Mouse (Mus musculus) liver, adult 2 months (tissue): Measurements from ENCODE around the gene Notch4. TPM values are rescaled to one million over a fixed set of nuclear protein-coding genes. Genes with fewer than 3 reads are reported as not detected.
A peak's percentile ranks its signal among the peaks of the same experiment; 100 is the strongest.

Experiments used
- DNase-seq: peaks from one replicate; pipeline ENCODE4 v3.0.0-alpha.2; 2011; ENCODE audit warnings: low read depth, low spot score; ENCODE audit errors: extremely low read depth
- H3K27ac ChIP-seq: fragments of 200-500 bp; replicated peaks from 2 replicates; pipeline ENCODE4 v1.5.1; 2012; ENCODE audit warnings: low read depth, mild to moderate bottlenecking, control low read depth, inconsistent platforms, low read length; ENCODE audit not compliant: insufficient read depth
- H3K27me3 ChIP-seq: fragments of 200-500 bp; 2 replicates; pipeline ENCODE4 v1.6.1; 2012; ENCODE audit warnings: mild to moderate bottlenecking, moderate library complexity, low read length, inconsistent platforms; ENCODE audit not compliant: control insufficient read depth, insufficient read depth
- H3K36me3 ChIP-seq: fragments of 200-500 bp; 2 replicates; pipeline ENCODE4 v1.6.1; 2012; ENCODE audit warnings: low read length, inconsistent platforms; ENCODE audit not compliant: control insufficient read depth, insufficient read depth
- H3K4me1 ChIP-seq: fragments of 200-500 bp; 2 replicates; pipeline ENCODE4 v1.6.1; 2011; ENCODE audit warnings: low read length; ENCODE audit not compliant: control insufficient read depth, insufficient read depth
- H3K4me3 ChIP-seq: fragments of 200-500 bp; 2 replicates; pipeline ENCODE4 v1.5.1; 2011; ENCODE audit warnings: low read depth, mild to moderate bottlenecking, control low read depth, low read length, moderate library complexity; ENCODE audit not compliant: insufficient read depth
- H3K79me2 ChIP-seq: fragments of 200-500 bp; 2 replicates; pipeline ENCODE4 v1.6.1; 2012; ENCODE audit warnings: inconsistent platforms, mild to moderate bottlenecking, low read length, moderate library complexity; ENCODE audit not compliant: control insufficient read depth, insufficient read depth
- H3K9ac ChIP-seq: fragments of 200-500 bp; 2 replicates; pipeline ENCODE4 v1.6.1; 2012; ENCODE audit warnings: low read depth, mild to moderate bottlenecking, control low read depth, inconsistent platforms, low read length
- CTCF ChIP-seq: fragments of 200-500 bp; IDR thresholded peaks from 2 replicates; pipeline ENCODE4 v1.5.1; 2011; ENCODE audit warnings: low read depth, low read length, control low read depth
- POLR2A ChIP-seq: fragments of 200-500 bp; IDR thresholded peaks from 2 replicates; pipeline ENCODE4 v1.6.1; 2011; ENCODE audit warnings: low read length, control low read depth; ENCODE audit not compliant: insufficient read depth; ENCODE audit errors: extremely low read depth
- WGBS: fragments of 180-500 bp; shearing (Covaris S2); methylation state at CpG from one replicate; pipeline ENCODE4 v1.1.7; 2018; 5-methylcytosine and 5-hydroxymethylcytosine counted together
- polyA plus RNA-seq: library from polyadenylated mRNA; depleted of rRNA; stranded (reverse); fragments of >200 nt; gene quantifications from 2 replicates; pipeline ENCODE4 v1.2.3, GENCODE M21; 2012; rRNA removed
- total RNA-seq: library from RNA; depleted of rRNA; stranded (reverse); fragments of >200 nt; gene quantifications from 2 replicates; pipeline ENCODE4 v1.2.3, GENCODE M21; 2014; rRNA removed

The Notch4 gene
- total and polyA plus RNA-seq, 2 experiments, result 0.83 to 3.4 TPM

DNA sequence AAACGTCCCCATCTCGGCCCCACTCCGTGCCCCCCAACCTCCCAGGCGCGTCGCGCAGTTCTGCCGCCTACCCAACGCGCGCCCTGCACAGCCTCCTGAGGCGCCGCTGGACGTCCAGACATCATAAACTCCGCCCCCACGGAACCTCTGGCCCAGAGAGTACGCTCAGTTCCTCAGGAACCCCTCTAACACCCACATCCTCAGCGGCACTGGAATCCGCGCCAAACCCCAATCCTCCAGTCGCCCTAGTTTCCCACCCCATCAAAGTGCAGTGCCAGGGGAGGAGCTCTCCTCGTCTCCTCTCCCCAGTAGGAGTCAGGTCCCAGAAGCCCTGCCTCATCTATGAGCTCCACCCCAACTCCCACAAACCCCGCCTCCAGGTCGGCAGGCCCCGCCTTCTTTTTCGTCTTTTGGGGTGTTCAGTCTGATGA, 68.2 kb downstream of the Notch4 start:
- TF ChIP-seq CTCF (no peak), POLR2A (no peak)

DNA sequence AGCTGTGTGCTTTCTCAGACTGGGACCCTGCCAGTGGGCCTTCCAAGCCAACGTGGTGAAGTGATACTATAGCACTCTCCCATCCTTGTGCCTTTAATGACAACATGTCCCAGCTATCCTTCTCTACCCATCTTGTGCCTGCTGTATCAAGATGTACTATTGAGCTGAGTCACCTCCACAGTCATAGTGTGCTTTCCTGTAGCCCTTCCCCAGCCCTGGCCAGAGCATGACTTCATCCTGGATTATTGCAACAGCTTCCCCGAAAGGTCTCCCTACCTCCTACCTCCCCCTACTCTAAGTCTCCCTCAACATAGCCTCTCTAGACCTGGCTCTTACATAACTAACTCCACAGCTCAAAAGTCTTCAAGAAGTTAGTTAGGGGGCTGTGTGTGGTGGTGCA, 71.6 kb downstream of the Notch4 start:
- no peak overlapping the region for H3K4me3 ChIP-seq
- TF ChIP-seq CTCF (no peak), POLR2A (no peak)
- no peaks in the 10 kb centered on the region for H3K27me3 ChIP-seq
- H3K9ac ChIP-seq, result no peak overlapping the region
- no peaks in the 10 kb centered on the region for H3K36me3 ChIP-seq
- no peaks in the 10 kb centered on the region for H3K4me1 ChIP-seq
- 77% methylated on average over 2 of the region's 2 CpGs for WGBS
- no peak overlapping the region for H3K27ac ChIP-seq
- no peaks in the 10 kb centered on the region for H3K79me2 ChIP-seq
- no peak for DNase-seq

More for the DNA sequence above, 68.2 kb downstream of the Notch4 start:
- H3K79me2 ChIP-seq, result no peaks in the 10 kb centered on the region
- WGBS, result 7% methylated on average over 26 of the region's 26 CpGs
- no peak overlapping the region for H3K27ac ChIP-seq
- H3K36me3 ChIP-seq, result no peaks in the 10 kb centered on the region
- no peaks in the 10 kb centered on the region for H3K27me3 ChIP-seq
- H3K4me3 ChIP-seq, result peak overlapping the region; percentile 25; the same call in 1 of the 2 replicates
- DNase-seq, result peak; percentile 48
- H3K4me1 ChIP-seq, result no peaks in the 10 kb centered on the region
- peak overlapping the region; percentile 6; the same call in 1 of the 2 replicates for H3K9ac ChIP-seq

DNA sequence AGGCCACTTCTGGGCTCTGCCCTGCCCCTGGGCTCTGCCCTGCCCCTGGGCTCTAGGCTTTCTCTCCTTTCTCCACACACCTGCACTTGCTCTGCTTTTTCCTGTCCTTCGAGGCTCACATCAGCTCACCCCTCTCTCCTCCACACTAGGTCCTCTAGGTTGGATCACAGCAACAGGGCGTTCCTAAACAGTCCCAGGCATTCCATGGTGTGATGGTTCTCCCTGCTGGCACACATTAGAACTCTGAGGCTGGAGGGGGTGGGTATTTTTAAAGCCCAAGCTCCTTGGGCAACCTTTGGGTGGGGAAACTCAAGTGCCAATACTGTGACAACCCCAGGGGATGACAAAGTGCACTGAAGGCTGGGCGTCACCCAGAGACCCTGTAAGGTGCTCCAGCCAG, 73.4 kb downstream of the Notch4 start:
- 70% methylated on average over 3 of the region's 3 CpGs for WGBS

More for the DNA sequence above, 73.4 kb downstream of the Notch4 start:
- Histone ChIP-seq H3K36me3 (no peaks in the 10 kb centered on the region), H3K27ac (peak overlapping the region; percentile 5; the same call in 1 of the 2 replicates), H3K9ac (no peak overlapping the region; the same call in 1 of the 2 replicates), H3K4me1 (no peaks in the 10 kb centered on the region), H3K4me3 (peak overlapping the region; percentile 28), H3K79me2 (no peaks in the 10 kb centered on the region), H3K27me3 (no peaks in the 10 kb centered on the region)
- TF ChIP-seq POLR2A (no peak), CTCF (no peak)
- no peak for DNase-seq

Other genes starting within 250 kb of the Notch4 start
- 0.09 and 0.13 TPM in 2 replicates for gene H2-Eb2, start 238.6 kb upstream of the Notch4 start, total RNA-seq
- gene H2-Eb2, start 238.6 kb upstream of the Notch4 start, polyA plus RNA-seq, result 0.16 TPM in 1 of 2 replicates, not detected in the other
- gene Btnl2, start 209.4 kb upstream of the Notch4 start, total RNA-seq, result 0.09 TPM in 1 of 2 replicates, not detected in the other
- 0.05 TPM in 1 of 2 replicates, not detected in the other for gene Btnl2, start 209.4 kb upstream of the Notch4 start, polyA plus RNA-seq
- not detected in 2 replicates for gene Btnl1, start 187.1 kb upstream of the Notch4 start, total RNA-seq
- gene Btnl1, start 187.1 kb upstream of the Notch4 start, polyA plus RNA-seq, result not detected in 2 replicates
- gene BC051142, start 165.4 kb upstream of the Notch4 start, total RNA-seq, result not detected in 2 replicates
- 0.06 TPM in 1 of 2 replicates, not detected in the other for gene BC051142, start 165.4 kb upstream of the Notch4 start, polyA plus RNA-seq
- 0.09 TPM in 1 of 2 replicates, not detected in the other for gene Btnl4, start 87.0 kb upstream of the Notch4 start, total RNA-seq
- not detected in 2 replicates for gene Btnl4, start 87.0 kb upstream of the Notch4 start, polyA plus RNA-seq
- gene Btnl6, start 46.9 kb upstream of the Notch4 start, total RNA-seq, result 0.07 TPM in 1 of 2 replicates, not detected in the other
- gene Btnl6, start 46.9 kb upstream of the Notch4 start, polyA plus RNA-seq, result not detected in 2 replicates
- gene Gpsm3, start 25.5 kb downstream of the Notch4 start, total RNA-seq, result 0.65 and 0.94 TPM in 2 replicates
- 2.5 and 3.4 TPM in 2 replicates for gene Gpsm3, start 25.5 kb downstream of the Notch4 start, polyA plus RNA-seq
- gene Pbx2, start 27.0 kb downstream of the Notch4 start, total RNA-seq, result 10.9 and 17.1 TPM in 2 replicates
- gene Pbx2, start 27.0 kb downstream of the Notch4 start, polyA plus RNA-seq, result 19.5 and 21.1 TPM in 2 replicates
- 0.07 and 0.09 TPM in 2 replicates for gene Ager, start 33.6 kb downstream of the Notch4 start, total RNA-seq
- gene Ager, start 33.6 kb downstream of the Notch4 start, polyA plus RNA-seq, result 0.21 and 0.29 TPM in 2 replicates
- 23.0 and 31.5 TPM in 2 replicates for gene Rnf5, start 39.4 kb downstream of the Notch4 start, total RNA-seq
- gene Rnf5, start 39.4 kb downstream of the Notch4 start, polyA plus RNA-seq, result 155 and 182 TPM in 2 replicates
- gene Agpat1, start 40.0 kb downstream of the Notch4 start, total RNA-seq, result 4.3 and 4.8 TPM in 2 replicates
- 31.8 and 40.5 TPM in 2 replicates for gene Agpat1, start 40.0 kb downstream of the Notch4 start, polyA plus RNA-seq
- 0.37 and 0.60 TPM in 2 replicates for gene Egfl8, start 51.7 kb downstream of the Notch4 start, total RNA-seq
- gene Egfl8, start 51.7 kb downstream of the Notch4 start, polyA plus RNA-seq, result 0.82 and 1.2 TPM in 2 replicates
- gene Ppt2, start 64.2 kb downstream of the Notch4 start, total RNA-seq, result 22.5 and 28.5 TPM in 2 replicates
- gene Ppt2, start 64.2 kb downstream of the Notch4 start, polyA plus RNA-seq, result 38.5 and 46.7 TPM in 2 replicates
- gene Prrt1, start 65.3 kb downstream of the Notch4 start, total RNA-seq, result not detected in 2 replicates
- 0.32 and 0.39 TPM in 2 replicates for gene Prrt1, start 65.3 kb downstream of the Notch4 start, polyA plus RNA-seq
- gene Fkbpl, start 80.5 kb downstream of the Notch4 start, total RNA-seq, result 4.2 and 5.3 TPM in 2 replicates
- gene Fkbpl, start 80.5 kb downstream of the Notch4 start, polyA plus RNA-seq, result 2.0 and 3.0 TPM in 2 replicates
- 4.4 and 6.6 TPM in 2 replicates for gene Atf6b, start 82.9 kb downstream of the Notch4 start, total RNA-seq
- gene Atf6b, start 82.9 kb downstream of the Notch4 start, polyA plus RNA-seq, result 29.8 and 34.6 TPM in 2 replicates
- gene Tnxb, start 106.3 kb downstream of the Notch4 start, total RNA-seq, result 3.6 and 5.6 TPM in 2 replicates
- gene Tnxb, start 106.3 kb downstream of the Notch4 start, polyA plus RNA-seq, result 2.4 and 3.5 TPM in 2 replicates
- gene C4b, start 179.6 kb downstream of the Notch4 start, total RNA-seq, result 421 and 487 TPM in 2 replicates
- 561 and 742 TPM in 2 replicates for gene C4b, start 179.6 kb downstream of the Notch4 start, polyA plus RNA-seq
- gene Cyp21a1, start 240.3 kb downstream of the Notch4 start, total RNA-seq, result 0.18 and 12.8 TPM in 2 replicates
- gene Cyp21a1, start 240.3 kb downstream of the Notch4 start, polyA plus RNA-seq, result 0.10 TPM in 1 of 2 replicates, not detected in the other